Mouse (Mus musculus) hindbrain, embryonic 11.5 days (tissue): ENCODE data around the gene Gimap4. TPM values are rescaled to one million over a fixed set of nuclear protein-coding genes. Genes with fewer than 3 reads are reported as not detected.

Experiments used
- polyA plus RNA-seq: library from polyadenylated mRNA; unstranded; fragments of >200 nt; fragmentation: Nextera tagmentation; extraction: Ambion mirVana; gene quantifications from 2 replicates; pipeline ENCODE4 v1.2.1, GENCODE M21; 2014

Gimap4 gene
- polyA plus RNA-seq, 1 experiment from 2014 or later = 3.3 TPM

Other genes with a start within 250 kb of the Gimap4 start
- gene Zfp467, start 238.7 kb upstream of the Gimap4 start, polyA plus RNA-seq = 13.3 and 14.9 TPM in 2 replicates
- 0.05 and 0.17 TPM in 2 replicates for gene Sspo, start 236.3 kb upstream of the Gimap4 start, polyA plus RNA-seq
- gene Atp6v0e2, start 146.9 kb upstream of the Gimap4 start, polyA plus RNA-seq = 55.1 and 59.0 TPM in 2 replicates
- gene Lrrc61, start 129.8 kb upstream of the Gimap4 start, polyA plus RNA-seq = 13.9 and 17.2 TPM in 2 replicates
- gene Rarres2, start 111.8 kb upstream of the Gimap4 start, polyA plus RNA-seq = 2.0 and 2.5 TPM in 2 replicates
- not detected in 2 replicates for gene Gm45021, start 94.9 kb upstream of the Gimap4 start, polyA plus RNA-seq
- 35.3 and 37.8 TPM in 2 replicates for gene Repin1, start 90.7 kb upstream of the Gimap4 start, polyA plus RNA-seq
- gene Gm44965, start 90.6 kb upstream of the Gimap4 start, polyA plus RNA-seq = not detected in 2 replicates
- 7.7 and 11.0 TPM in 2 replicates for gene Zfp775, start 82.5 kb upstream of the Gimap4 start, polyA plus RNA-seq
- gene AI854703, start 57.8 kb upstream of the Gimap4 start, polyA plus RNA-seq = 1.1 and 1.2 TPM in 2 replicates
- gene Gimap8, start 37.3 kb upstream of the Gimap4 start, polyA plus RNA-seq = 0.37 and 0.57 TPM in 2 replicates
- gene Gimap9, start 8.4 kb upstream of the Gimap4 start, polyA plus RNA-seq = 4.2 and 4.8 TPM in 2 replicates
- gene Gimap6, start 23.7 kb downstream of the Gimap4 start, polyA plus RNA-seq = 10.7 and 11.5 TPM in 2 replicates
- gene Gm28053, start 34.1 kb downstream of the Gimap4 start, polyA plus RNA-seq = not detected in 2 replicates
- gene Gimap7, start 34.1 kb downstream of the Gimap4 start, polyA plus RNA-seq = 0.11 TPM in 1 of 2 replicates, not detected in the other
- gene Gimap1, start 54.5 kb downstream of the Gimap4 start, polyA plus RNA-seq = 5.0 and 6.1 TPM in 2 replicates
- 0.49 and 0.92 TPM in 2 replicates for gene Gimap5, start 61.6 kb downstream of the Gimap4 start, polyA plus RNA-seq
- gene Gimap3, start 86.3 kb downstream of the Gimap4 start, polyA plus RNA-seq = 0.17 TPM in 1 of 2 replicates, not detected in the other
- gene Tmem176a, start 156.4 kb downstream of the Gimap4 start, polyA plus RNA-seq = 25.7 and 26.0 TPM in 2 replicates
- 66.7 and 72.5 TPM in 2 replicates for gene Tmem176b, start 156.9 kb downstream of the Gimap4 start, polyA plus RNA-seq
- not detected in 2 replicates for gene Aoc1, start 188.3 kb downstream of the Gimap4 start, polyA plus RNA-seq
- gene 1600015I10Rik, start 245.3 kb downstream of the Gimap4 start, polyA plus RNA-seq = not detected in 2 replicates